Mouse (Mus musculus) urinary bladder, postnatal 36 days (tissue): Measurements from ENCODE around the gene Rnf182.

Source experiments
- DNase-seq, 2 experiments: peaks; one replicate each; pipeline ENCODE4 v3.0.0; 2022; ENCODE audit warnings: low spot score in 2 of 2, mixed read lengths in 1 of 2

Rnf182 gene

GRCm38 (mm10) chr13:43696011-43696410 lies 80.5 kb downstream of the Rnf182 start:
- DNase-seq: no peak

GRCm38 (mm10) chr13:43698506-43698905 lies 83.0 kb downstream of the Rnf182 start:
- no peak for DNase-seq

GRCm38 (mm10) chr13:43703471-43703870 lies 88.0 kb downstream of the Rnf182 start:
- DNase-seq: no peak

- no peak for DNase-seq
Observed at GRCm38 (mm10) chr13:43704533-43705116, 89.1 kb downstream of the Rnf182 start.

GRCm38 (mm10) chr13:43706387-43706786 lies 90.9 kb downstream of the Rnf182 start:
- no peak for DNase-seq

DNA sequence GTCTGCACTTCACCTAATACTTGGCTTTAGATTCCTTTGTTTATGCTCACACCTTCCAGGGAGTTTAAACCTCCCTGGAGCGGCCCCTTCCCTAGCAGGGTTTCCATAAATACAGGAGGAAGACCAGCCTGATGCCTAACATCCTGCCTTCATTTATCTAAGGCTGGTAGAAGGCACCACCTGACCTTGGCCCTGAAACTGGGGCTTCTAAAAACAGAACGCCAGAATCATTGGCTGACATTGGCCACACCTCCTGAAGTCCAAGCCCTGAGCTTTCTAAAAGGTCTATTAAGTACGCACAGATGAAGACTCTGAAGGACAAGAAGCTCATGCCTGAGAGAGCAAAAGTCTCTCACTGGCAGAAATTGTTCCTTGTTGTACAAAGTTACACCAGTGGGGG lies 94.0 kb downstream of the Rnf182 start:
- DNase-seq: no peak

- DNase-seq: no peak
Observed at GRCm38 (mm10) chr13:43711708-43712314, 96.3 kb downstream of the Rnf182 start.

- DNase-seq: no peak
Observed at GRCm38 (mm10) chr13:43714741-43715140, 99.2 kb downstream of the Rnf182 start.

- DNase-seq: no peak
Observed at GRCm38 (mm10) chr13:43715466-43715865, 100.0 kb downstream of the Rnf182 start.

DNA sequence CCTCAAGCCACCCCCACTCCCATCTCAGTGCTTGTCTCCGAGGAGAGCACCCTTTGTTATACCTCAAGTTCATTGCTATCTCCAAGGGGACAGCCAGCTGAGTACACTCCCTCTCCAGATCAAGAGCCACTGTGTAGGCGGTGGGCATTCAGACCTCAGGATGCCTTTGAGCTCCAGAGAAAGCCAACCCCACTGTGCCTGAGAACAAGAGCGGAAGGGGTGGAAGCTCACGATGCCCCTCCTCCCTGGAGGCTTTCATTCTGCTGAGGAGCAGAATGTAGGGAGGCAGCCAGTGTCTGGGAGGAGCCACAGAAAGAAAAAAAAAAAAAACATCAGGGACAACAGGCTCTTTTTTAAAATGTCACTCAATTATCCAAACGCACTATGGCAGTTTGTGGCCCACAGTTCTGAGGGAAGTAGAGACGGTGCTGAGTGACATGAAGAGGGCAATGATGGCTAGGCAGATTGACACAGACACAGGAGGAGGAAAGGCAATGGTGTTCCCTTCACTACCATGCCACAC lies 101.1 kb downstream of the Rnf182 start:
- no peak for DNase-seq

DNA sequence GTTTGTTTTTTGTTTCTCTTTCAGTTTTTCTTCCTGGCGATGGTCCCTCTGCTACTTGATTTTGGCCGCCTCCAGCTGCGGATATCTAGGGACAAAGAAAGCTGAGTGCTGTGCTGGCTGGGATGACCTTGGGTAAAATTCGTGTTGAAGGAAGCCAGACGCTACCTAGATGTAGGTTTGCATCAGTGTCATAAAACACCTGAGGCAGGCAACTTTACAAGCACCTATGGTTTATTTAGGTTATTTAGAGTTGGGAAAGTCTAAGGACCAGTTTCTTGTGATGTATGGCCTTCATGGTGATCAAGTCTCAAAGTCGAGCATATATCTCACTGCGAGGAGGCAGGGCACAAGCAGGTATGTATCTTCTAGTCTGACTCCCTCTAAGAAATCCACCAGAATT lies 102.7 kb downstream of the Rnf182 start:
- DNase-seq: no peak

DNA sequence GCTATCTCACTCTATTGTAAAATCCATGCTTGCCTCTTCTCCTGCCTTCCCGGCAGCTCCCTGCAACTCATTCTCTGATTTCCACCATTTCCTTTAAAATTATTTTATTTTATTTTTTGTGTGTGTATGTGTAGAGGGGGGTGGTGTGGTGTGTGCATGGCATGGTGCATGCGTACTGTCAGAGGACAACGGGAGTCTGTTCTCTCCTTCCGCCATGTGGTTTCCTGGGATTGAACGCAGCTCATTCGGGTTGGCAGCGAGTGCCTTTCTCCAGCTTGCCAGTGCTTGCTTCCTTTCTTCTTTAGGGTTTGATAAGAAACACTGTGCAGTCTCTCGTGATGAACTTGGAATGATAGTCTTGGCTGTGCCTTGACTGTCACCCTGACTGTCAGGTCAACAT lies 105.0 kb downstream of the Rnf182 start:
- DNase-seq: no peak
